Mouse (Mus musculus) ES-Bruce4 (cell line): ENCODE measurements around the gene Wdtc1.

Experiments
- CTCF ChIP-seq: IDR thresholded peaks from one replicate; pipeline ENCODE4 v1.8.1; 2011; ENCODE audit warnings: low read depth, low read length
- POLR2A ChIP-seq: IDR thresholded peaks from one replicate; pipeline ENCODE4 v1.8.1; 2011; ENCODE audit warnings: low read length; ENCODE audit not compliant: insufficient read depth

DNA sequence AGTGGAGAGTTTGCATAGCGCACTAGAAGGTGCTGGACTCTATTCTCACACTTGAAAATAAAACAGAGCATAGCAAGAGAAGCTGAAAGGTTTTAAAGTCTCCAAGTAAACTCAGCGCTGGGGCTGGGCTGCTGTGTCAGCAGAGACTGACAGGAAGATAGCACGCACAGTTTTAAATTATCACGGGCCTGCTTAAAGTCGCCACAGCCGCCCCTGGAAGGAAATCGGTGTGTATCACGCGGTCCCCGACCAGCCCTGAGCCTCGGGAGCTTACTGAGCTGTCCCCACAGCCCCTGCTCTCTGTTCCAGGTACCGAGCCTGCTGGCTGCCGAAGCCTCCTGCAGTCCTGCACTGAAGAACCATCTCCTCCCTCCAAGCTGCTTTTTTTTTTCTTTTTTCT lies 48.7 kb upstream of the Wdtc1 start:
- TF ChIP-seq POLR2A = no peak
- no peak for TF ChIP-seq CTCF
